Mouse (Mus musculus) CD8-positive naive resting alpha-beta T cell, adult 2 months (primary cell): ENCODE data around the gene Csf3.

Source experiments
- DNase-seq, 2 experiments: peaks; one replicate each; pipeline ENCODE4 v3.0.0; 2022; ENCODE audit warnings: low read depth in 2 of 2, low spot score in 2 of 2

Csf3 gene

DNA sequence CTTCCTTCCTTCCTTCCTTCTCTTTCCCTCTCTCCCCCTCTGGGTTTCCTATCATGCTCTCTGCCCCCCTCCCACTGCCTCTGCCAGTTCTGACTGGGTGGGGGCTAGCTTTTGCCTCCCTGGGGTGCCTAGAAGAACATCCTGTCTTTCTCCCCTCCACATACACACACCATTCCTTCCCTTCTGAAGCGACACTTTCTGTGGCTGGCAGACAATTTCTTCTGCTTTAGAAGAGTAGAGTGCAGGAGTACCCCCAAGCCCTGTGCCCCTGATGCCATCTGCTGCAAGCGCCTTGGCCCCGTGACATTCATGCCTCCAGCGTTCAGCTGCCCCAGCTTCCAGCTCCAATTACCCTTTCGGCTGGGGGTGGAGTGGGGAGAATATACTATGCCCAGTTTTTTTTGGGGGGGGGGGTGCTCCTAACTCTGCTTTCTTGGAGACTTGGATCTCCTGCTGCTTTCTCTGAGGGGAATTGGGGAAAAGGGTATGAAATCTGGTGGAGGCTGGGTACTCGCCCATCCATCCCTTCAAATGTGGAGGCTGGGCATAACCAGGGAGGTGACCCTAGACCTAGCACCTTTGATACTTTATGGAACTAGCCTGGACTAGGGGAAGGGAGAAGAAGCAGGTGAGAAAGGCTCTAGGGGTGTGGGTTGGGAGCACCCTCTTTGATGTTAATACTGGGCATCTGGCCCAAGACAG lies 46.9 kb downstream of the Csf3 start:
- DNase-seq = peak in 1 of 2 experiments; percentile 11

DNA sequence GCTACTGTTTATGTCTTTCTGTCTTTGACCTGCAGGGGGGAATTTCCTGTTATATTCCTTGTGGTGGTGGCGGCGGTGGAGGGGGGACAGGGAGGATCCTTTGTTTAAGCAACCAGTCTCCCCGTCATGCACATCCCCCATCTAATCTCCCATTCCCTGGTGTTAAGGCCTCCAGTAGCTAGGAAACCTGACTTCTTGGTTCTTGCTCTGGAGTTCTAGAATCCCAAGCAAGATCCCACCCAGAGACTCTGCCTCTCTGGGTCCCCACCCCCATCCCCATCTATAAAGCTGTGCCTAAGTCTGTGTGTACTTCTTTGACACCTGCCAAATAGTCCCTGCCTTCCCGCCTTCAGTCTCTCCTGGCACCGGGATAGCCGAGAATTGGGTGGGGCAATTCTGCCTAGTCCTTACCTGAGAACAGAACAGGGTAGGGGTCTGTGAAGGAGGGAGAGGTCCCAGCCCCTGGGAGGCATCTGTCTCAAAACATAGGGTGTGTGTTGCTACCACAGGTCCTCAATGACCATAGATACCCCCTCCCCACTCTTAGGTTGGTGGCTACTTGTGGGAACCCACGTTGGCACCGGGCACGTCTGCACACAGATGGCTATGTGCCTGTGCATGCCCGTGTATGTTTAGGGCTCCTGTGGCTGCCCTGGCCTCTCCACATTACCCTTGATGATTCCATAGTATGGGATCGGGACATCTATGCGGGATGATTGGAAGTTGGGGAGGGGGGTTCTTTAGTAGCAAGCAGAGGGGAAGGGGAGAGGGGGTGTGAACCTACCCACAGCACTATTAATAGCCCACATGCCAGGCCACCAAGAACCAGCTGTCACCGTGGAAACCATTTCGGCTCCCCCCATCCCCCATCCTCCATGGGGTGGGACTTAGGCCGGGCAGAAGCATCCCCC lies 47.7 kb downstream of the Csf3 start:
- DNase-seq = peak in 1 of 2 experiments; percentile 29

- DNase-seq = no peak
Observed at GRCm38 (mm10) chr11:98749716-98750115, 48.7 kb downstream of the Csf3 start.

DNA sequence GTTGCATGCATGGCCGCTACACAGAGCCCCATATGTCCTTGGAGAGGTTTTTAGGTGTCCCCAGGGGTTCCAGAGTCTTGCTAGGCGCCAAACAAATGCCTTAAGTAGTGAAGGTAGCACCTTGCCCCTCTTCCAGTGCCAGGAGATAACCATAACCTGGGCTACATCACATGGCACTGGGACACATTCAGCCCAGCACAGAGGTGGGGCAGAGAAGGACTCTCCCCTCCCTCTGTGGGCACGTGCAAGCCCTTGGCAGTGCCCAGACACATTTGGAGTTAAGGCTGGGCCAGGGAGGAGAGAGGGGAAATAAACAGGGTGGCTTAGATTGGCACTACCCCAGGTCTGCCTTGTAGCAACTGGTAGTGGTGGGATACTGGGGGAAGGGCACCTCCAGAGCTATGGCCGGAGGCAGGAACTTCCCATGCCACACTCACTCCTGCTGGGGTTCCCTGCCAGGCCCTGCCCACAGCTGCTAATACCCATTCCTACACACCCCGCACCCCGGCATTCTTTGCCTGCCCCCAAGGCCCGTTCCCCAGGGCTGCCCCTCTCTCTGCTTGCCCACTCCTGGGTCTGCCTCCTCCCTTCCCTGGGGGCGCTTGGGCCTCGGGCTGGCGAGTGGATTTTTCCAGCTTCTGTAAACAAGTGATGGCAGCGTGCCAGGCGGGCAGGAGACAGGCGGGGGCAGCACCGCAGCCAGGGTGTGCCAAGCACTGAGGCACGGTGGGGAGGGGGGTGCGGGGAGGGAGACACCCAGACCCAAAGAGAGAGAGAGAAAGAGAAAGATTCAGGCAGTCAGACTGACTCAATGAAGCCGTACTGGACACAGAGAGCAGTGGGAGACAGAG lies 49.5 kb downstream of the Csf3 start:
- no peak for DNase-seq

- DNase-seq = no peak
Observed at GRCm38 (mm10) chr11:98751221-98751782, 50.2 kb downstream of the Csf3 start.

DNA sequence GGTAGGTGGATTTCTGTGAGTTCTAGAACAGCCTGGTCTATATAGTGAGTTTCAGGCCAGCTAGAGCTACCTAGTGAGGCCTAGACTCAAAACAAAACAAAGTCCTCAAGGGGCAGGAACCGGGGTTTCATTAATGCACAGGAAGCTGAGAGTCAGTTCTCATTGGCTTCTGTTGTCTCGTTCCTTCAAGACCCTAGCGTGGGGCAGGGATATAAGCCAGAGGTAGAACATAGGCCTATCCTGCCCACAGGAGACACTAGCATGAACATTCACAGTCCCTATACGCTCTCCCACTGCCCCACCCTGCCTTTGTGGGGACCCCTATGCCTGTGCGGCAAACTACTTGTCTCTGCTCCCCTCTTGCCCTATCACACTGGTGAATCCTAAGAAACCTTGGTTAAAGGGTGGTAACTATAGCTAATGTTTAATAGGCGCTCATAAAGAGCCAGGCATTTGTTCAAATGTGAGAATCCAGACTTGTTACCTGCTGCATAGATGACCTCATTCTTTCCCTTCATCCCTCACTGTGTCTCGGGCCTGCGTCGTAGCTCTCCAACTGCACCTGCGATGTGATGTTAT lies 51.6 kb downstream of the Csf3 start:
- DNase-seq = no peak
